Mouse (Mus musculus): ENCODE results near the gene Xpo5. TPM values are rescaled to one million over a fixed set of nuclear protein-coding genes. Genes with fewer than 3 reads are reported as not detected.
A peak's percentile ranks its signal among the peaks of the same experiment; 100 is the strongest.

Gene Xpo5
- polyA plus RNA-seq, 1 experiment from 2014 or later, result 78.5 TPM

DNA sequence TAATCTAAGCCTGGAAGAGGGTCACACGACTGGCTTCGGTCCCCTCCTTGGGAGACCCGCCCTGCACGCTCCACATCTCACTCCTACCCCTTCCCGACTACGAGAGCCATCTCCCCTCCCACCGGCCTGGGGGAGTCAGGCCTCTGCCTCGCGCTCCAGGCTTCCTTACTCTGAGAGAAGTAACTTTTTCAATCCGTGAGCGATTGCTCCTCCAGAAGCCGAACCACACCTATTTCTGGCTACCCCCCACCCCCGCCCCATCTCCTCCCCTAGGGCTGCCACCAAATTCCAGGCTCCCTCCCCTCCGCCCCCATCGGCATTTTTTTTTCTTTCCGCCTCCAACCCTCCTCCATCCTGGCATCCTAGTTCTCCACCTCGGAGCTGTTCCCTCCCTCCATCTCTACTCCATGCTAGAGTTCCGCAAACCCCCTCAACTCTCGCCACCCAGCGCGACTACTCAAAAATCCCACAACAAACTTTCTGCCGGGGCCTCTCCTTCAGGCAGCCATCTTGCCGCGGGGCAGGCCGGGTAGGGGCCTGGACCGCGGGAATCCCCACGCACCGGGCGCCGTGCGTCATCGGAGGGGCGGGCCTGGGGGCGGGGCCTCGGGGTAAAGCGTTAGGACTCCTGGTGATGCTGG, 80.0 kb downstream of the Xpo5 start, which contains the start of gene Tjap1:
Gene Tjap1 (minus strand): TSS at position 544 of the 641 bp plus-strand sequence.
- no peaks in the 10 kb centered on the region for H3K36me3 ChIP-seq (replicated peaks; ENCODE audit: control insufficient read depth, insufficient read depth, low read depth, low read length)
- H3K9me3 ChIP-seq (replicated peaks; ENCODE audit: control insufficient read depth, low read length), result no peaks in the 10 kb centered on the region
- peak within 1 kb of the TSS; percentile 73 for H3K4me2 ChIP-seq (ENCODE audit: low read depth, low read length)
- H3K27ac ChIP-seq (replicated peaks; ENCODE audit: low read depth, low read length), result peak within 1 kb of the TSS; percentile 66
- H3K9ac ChIP-seq (replicated peaks; ENCODE audit: low read length), result peak within 1 kb of the TSS; percentile 75
- under 1% methylated on average over 37 of the region's 37 CpGs for WGBS
- peak; percentile 91 for ATAC-seq (replicated peaks; ENCODE audit: insufficient number of reproducible peaks, low FRiP score, low TSS enrichment, low read depth)
- peak within 1 kb of the TSS; percentile 59 for H3K4me3 ChIP-seq (ENCODE audit: low read depth, low read length)
- peak; percentile 94 for DNase-seq (ENCODE audit: low spot score)
- H3K27me3 ChIP-seq (ENCODE audit: control insufficient read depth, insufficient read depth, low read length), result no peaks in the 10 kb centered on the region
- no peaks in the 10 kb centered on the region; the same call in none of the 2 replicates for H3K4me1 ChIP-seq (ENCODE audit: control insufficient read depth, insufficient read depth, low read length)

DNA sequence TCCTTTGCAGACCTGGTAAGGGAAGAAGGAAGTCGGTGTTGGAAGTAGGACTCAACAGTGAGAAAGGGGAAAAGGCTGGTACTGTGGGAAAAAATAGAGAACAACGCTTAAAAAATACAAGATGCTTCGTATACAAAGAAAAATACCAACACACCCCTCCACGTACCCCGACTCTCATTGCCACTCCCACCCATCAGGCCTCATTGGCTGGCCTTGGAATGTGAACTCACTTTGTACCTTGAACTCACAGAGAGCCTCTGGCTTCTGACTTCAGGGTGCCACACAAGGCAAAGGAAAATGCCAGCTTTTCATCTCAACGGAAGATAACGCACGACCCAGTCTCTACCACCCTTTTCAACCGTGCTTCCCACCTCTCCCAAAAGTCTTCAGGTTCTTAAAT, 80.6 kb downstream of the Xpo5 start:
- Histone ChIP-seq H3K4me1 (ENCODE audit: control insufficient read depth, insufficient read depth, low read length) (no peaks in the 10 kb centered on the region; the same call in 1 of the 2 replicates), H3K9me3 (replicated peaks; ENCODE audit: control insufficient read depth, low read length) (no peaks in the 10 kb centered on the region), H3K36me3 (replicated peaks; ENCODE audit: control insufficient read depth, insufficient read depth, low read depth, low read length) (no peaks in the 10 kb centered on the region), H3K27ac (replicated peaks; ENCODE audit: low read depth, low read length) (no peak overlapping the region; the same call in 1 of the 2 replicates), H3K4me2 (ENCODE audit: low read depth, low read length) (peak overlapping the region; percentile 73), H3K9ac (replicated peaks; ENCODE audit: low read length) (no peak overlapping the region), H3K4me3 (ENCODE audit: low read depth, low read length) (peak overlapping the region; percentile 59), H3K27me3 (ENCODE audit: control insufficient read depth, insufficient read depth, low read length) (no peaks in the 10 kb centered on the region)
- ATAC-seq (replicated peaks; ENCODE audit: insufficient number of reproducible peaks, low FRiP score, low TSS enrichment, low read depth), result no peak
- WGBS, result 21% methylated on average over 9 of the region's 9 CpGs
- no peak for DNase-seq (ENCODE audit: low spot score)

DNA sequence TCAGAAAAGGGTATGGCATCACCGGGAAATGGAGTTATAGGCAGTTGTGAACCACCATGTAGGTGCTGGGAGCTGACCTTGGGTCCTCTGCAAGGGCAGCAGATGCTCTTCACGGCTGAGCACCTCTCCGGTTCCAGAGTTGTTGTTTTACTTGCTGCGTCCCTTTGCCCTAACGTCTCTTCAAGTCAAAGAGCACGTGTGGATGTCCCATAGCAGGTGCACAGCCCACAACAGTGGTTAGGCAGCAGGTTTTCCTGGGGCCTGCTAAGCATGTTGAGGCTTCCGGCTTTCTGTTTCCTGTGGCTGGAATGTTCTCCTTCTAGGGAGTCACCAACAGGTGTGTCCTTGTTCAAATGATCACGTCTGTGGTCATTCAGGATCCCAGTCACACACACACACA, 81.3 kb downstream of the Xpo5 start:
- Histone ChIP-seq H3K4me1 (ENCODE audit: control insufficient read depth, insufficient read depth, low read length) (no peaks in the 10 kb centered on the region; the same call in 1 of the 2 replicates), H3K27me3 (ENCODE audit: control insufficient read depth, insufficient read depth, low read length) (no peaks in the 10 kb centered on the region), H3K4me3 (ENCODE audit: low read depth, low read length) (no peak overlapping the region), H3K36me3 (replicated peaks; ENCODE audit: control insufficient read depth, insufficient read depth, low read depth, low read length) (no peaks in the 10 kb centered on the region), H3K9me3 (replicated peaks; ENCODE audit: control insufficient read depth, low read length) (no peaks in the 10 kb centered on the region), H3K9ac (replicated peaks; ENCODE audit: low read length) (no peak overlapping the region), H3K27ac (replicated peaks; ENCODE audit: low read depth, low read length) (no peak overlapping the region), H3K4me2 (ENCODE audit: low read depth, low read length) (no peak overlapping the region)
- 88% methylated on average over 8 of the region's 8 CpGs for WGBS
- no peak for DNase-seq (ENCODE audit: low spot score)
- ATAC-seq (replicated peaks; ENCODE audit: insufficient number of reproducible peaks, low FRiP score, low TSS enrichment, low read depth), result no peak

DNA sequence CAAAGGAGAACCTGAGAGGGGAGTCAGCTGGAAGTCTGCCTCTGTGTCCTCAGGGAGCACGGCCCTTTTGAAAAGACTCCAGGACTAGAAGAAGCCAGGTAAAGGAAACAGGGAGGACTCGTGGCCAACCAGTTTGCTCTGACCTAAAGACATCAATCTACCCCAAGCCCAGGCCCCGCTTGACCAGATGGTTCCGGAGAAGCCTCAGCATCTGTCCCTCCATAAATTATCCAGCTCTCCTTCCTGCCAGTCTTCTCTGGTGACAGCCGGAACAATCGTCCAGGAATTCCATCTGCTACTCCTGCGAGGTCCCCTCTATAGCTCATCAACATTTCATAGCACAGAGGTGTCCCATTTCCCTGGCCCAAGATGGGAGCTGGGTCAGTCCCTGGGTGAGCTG, 82.1 kb downstream of the Xpo5 start:
- Histone ChIP-seq H3K4me3 (ENCODE audit: low read depth, low read length) (no peak overlapping the region), H3K27ac (replicated peaks; ENCODE audit: low read depth, low read length) (no peak overlapping the region), H3K4me1 (ENCODE audit: control insufficient read depth, insufficient read depth, low read length) (no peaks in the 10 kb centered on the region; the same call in 1 of the 2 replicates), H3K36me3 (replicated peaks; ENCODE audit: control insufficient read depth, insufficient read depth, low read depth, low read length) (no peaks in the 10 kb centered on the region), H3K9me3 (replicated peaks; ENCODE audit: control insufficient read depth, low read length) (no peaks in the 10 kb centered on the region), H3K9ac (replicated peaks; ENCODE audit: low read length) (no peak overlapping the region), H3K27me3 (ENCODE audit: control insufficient read depth, insufficient read depth, low read length) (no peaks in the 10 kb centered on the region), H3K4me2 (ENCODE audit: low read depth, low read length) (no peak overlapping the region)
- 62% methylated on average over 7 of the region's 7 CpGs for WGBS
- DNase-seq (ENCODE audit: low spot score), result no peak
- ATAC-seq (replicated peaks; ENCODE audit: insufficient number of reproducible peaks, low FRiP score, low TSS enrichment, low read depth), result no peak

DNA sequence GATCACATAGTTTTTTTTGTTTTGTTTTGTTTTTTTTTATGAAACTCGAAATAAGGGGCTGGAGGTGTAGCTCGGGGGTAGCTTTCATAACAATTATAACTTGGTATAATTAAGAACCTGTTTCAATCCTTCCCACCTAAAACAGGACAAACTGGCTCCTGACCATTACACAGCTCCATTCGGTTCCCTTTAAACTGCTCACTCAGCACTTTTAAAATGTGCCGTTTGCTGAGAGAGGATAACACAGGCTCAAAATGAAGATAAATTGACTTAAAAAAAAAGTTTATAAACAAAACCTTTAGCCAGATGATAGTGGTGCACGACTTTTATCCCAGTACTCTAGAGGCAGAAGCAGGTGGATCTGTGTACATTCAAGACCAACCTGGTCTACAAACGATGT, 82.8 kb downstream of the Xpo5 start:
- Histone ChIP-seq H3K36me3 (replicated peaks; ENCODE audit: control insufficient read depth, insufficient read depth, low read depth, low read length) (no peaks in the 10 kb centered on the region), H3K9me3 (replicated peaks; ENCODE audit: control insufficient read depth, low read length) (no peaks in the 10 kb centered on the region), H3K9ac (replicated peaks; ENCODE audit: low read length) (no peak overlapping the region), H3K27me3 (ENCODE audit: control insufficient read depth, insufficient read depth, low read length) (no peaks in the 10 kb centered on the region), H3K4me2 (ENCODE audit: low read depth, low read length) (no peak overlapping the region), H3K27ac (replicated peaks; ENCODE audit: low read depth, low read length) (no peak overlapping the region), H3K4me1 (ENCODE audit: control insufficient read depth, insufficient read depth, low read length) (no peaks in the 10 kb centered on the region; the same call in 1 of the 2 replicates), H3K4me3 (ENCODE audit: low read depth, low read length) (no peak overlapping the region)
- DNase-seq (ENCODE audit: low spot score) (no peak), ATAC-seq (replicated peaks; ENCODE audit: insufficient number of reproducible peaks, low FRiP score, low TSS enrichment, low read depth) (no peak)
- WGBS, result 74% methylated on average over 6 of the region's 6 CpGs

DNA sequence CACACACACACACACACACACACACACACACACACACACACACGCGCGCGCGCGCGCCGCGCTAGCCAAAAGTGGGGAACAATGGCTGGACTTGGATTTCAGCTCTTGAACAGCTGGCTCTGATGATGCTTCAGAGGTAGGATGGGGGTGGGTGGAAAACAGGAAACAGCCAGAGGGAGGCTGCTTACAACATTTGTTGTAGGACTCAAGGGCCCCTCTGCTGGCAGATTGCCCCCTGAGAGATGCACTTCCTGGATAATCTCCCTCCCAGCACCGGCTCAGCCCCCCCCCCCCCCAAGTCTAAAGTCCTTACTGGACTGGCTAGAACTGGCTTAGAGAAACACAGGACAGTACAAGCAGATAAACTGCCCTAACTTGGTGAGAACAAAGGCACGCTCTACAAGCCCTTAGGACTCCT, 85.1 kb downstream of the Xpo5 start:
- no peaks in the 10 kb centered on the region for H3K36me3 ChIP-seq (replicated peaks; ENCODE audit: control insufficient read depth, insufficient read depth, low read depth, low read length)
- H3K27ac ChIP-seq (replicated peaks; ENCODE audit: low read depth, low read length), result 0 out of 2 replicates have a peak overlapping the region, but pooled peaks have one; percentile 44
- H3K4me3 ChIP-seq (ENCODE audit: low read depth, low read length), result no peak overlapping the region
- DNase-seq (ENCODE audit: low spot score) (peak; percentile 81), ATAC-seq (replicated peaks; ENCODE audit: insufficient number of reproducible peaks, low FRiP score, low TSS enrichment, low read depth) (0 out of 2 replicates have a peak, but pooled peaks have one; percentile 10)
- no peaks in the 10 kb centered on the region; the same call in 1 of the 2 replicates for H3K4me1 ChIP-seq (ENCODE audit: control insufficient read depth, insufficient read depth, low read length)
- WGBS, result 55% methylated on average over 11 of the region's 11 CpGs
- H3K4me2 ChIP-seq (ENCODE audit: low read depth, low read length), result no peak overlapping the region
- no peaks in the 10 kb centered on the region for H3K9me3 ChIP-seq (replicated peaks; ENCODE audit: control insufficient read depth, low read length)
- H3K27me3 ChIP-seq (ENCODE audit: control insufficient read depth, insufficient read depth, low read length), result no peaks in the 10 kb centered on the region
- H3K9ac ChIP-seq (replicated peaks; ENCODE audit: low read length), result no peak overlapping the region

MicroRNAs encoded within 50 kb of the gene (microRNA counts, 519-probe panel; counts per million panel counts)
- microRNA mmu-miR-693-3p, result not detected
- not detected for microRNA mmu-miR-693-5p

Small RNAs within 50 kb of the gene (microRNA-seq; reads per million reads assigned to microRNA genes)
- gene Mir693 (ENCODE audit: borderline number of aligned reads), result 1.4 reads per million

Other genes starting within 250 kb of the Xpo5 start
- gene Vegfa, start 170.4 kb upstream of the Xpo5 start, polyA plus RNA-seq (2014; fragmentation: Nextera tagmentation; extraction: Ambion mirVana), result 2.9 and 3.2 TPM in 2 replicates
- 133 and 134 TPM in 2 replicates for gene Mrps18a, start 91.8 kb upstream of the Xpo5 start, polyA plus RNA-seq (2014; fragmentation: Nextera tagmentation; extraction: Ambion mirVana)
- gene Rsph9, start 58.6 kb upstream of the Xpo5 start, polyA plus RNA-seq (2014; fragmentation: Nextera tagmentation; extraction: Ambion mirVana), result 12.5 and 13.0 TPM in 2 replicates
- 37.1 and 37.2 TPM in 2 replicates for gene Mad2l1bp, start 49.2 kb upstream of the Xpo5 start, polyA plus RNA-seq (2014; fragmentation: Nextera tagmentation; extraction: Ambion mirVana)
- 18.1 and 19.3 TPM in 2 replicates for gene Gtpbp2, start 41.8 kb upstream of the Xpo5 start, polyA plus RNA-seq (2014; fragmentation: Nextera tagmentation; extraction: Ambion mirVana)
- 11.3 and 12.0 TPM in 2 replicates for gene Polh, start 137 bp upstream of the Xpo5 start, polyA plus RNA-seq (2014; fragmentation: Nextera tagmentation; extraction: Ambion mirVana)
- gene Polr1c, start 45.3 kb downstream of the Xpo5 start, polyA plus RNA-seq (2014; fragmentation: Nextera tagmentation; extraction: Ambion mirVana), result 121 and 127 TPM in 2 replicates
- 55.3 and 63.2 TPM in 2 replicates for gene Yipf3, start 45.3 kb downstream of the Xpo5 start, polyA plus RNA-seq (2014; fragmentation: Nextera tagmentation; extraction: Ambion mirVana)
- gene Lrrc73, start 50.7 kb downstream of the Xpo5 start, polyA plus RNA-seq (2014; fragmentation: Nextera tagmentation; extraction: Ambion mirVana), result 0.89 and 1.2 TPM in 2 replicates
- gene Tjap1, start 80.2 kb downstream of the Xpo5 start, polyA plus RNA-seq (2014; fragmentation: Nextera tagmentation; extraction: Ambion mirVana), result 38.5 and 43.7 TPM in 2 replicates
- 1.2 and 2.0 TPM in 2 replicates for gene Dlk2, start 94.6 kb downstream of the Xpo5 start, polyA plus RNA-seq (2014; fragmentation: Nextera tagmentation; extraction: Ambion mirVana)
- 3.2 and 3.6 TPM in 2 replicates for gene Abcc10, start 125.6 kb downstream of the Xpo5 start, polyA plus RNA-seq (2014; fragmentation: Nextera tagmentation; extraction: Ambion mirVana)
- gene Zfp318, start 180.9 kb downstream of the Xpo5 start, polyA plus RNA-seq (2014; fragmentation: Nextera tagmentation; extraction: Ambion mirVana), result 12.1 and 15.3 TPM in 2 replicates
- 0.43 and 1.0 TPM in 2 replicates for gene Crip3, start 226.1 kb downstream of the Xpo5 start, polyA plus RNA-seq (2014; fragmentation: Nextera tagmentation; extraction: Ambion mirVana)
- not detected in 2 replicates for gene Slc22a7, start 235.7 kb downstream of the Xpo5 start, polyA plus RNA-seq (2014; fragmentation: Nextera tagmentation; extraction: Ambion mirVana)